Mouse (Mus musculus) heart, postnatal 25 days (tissue): ENCODE measurements at regions not wholly inside any gene's neighbourhood (a gene's known extent, or its start where the extent isn't known, plus 50 kb on each side); places are given as distances from the start of the nearest gene placed in this dataset.

ENCODE experiments used
- DNase-seq: peaks from one replicate; pipeline ENCODE4 v3.0.0; 2022; ENCODE audit warnings: low spot score
- intact Hi-C: fragments of 180-260 bp; cut with DNase I; formaldehyde crosslinking; loops from one replicate; pipeline ENCODE4 v1.15.1; 2025

DNA sequence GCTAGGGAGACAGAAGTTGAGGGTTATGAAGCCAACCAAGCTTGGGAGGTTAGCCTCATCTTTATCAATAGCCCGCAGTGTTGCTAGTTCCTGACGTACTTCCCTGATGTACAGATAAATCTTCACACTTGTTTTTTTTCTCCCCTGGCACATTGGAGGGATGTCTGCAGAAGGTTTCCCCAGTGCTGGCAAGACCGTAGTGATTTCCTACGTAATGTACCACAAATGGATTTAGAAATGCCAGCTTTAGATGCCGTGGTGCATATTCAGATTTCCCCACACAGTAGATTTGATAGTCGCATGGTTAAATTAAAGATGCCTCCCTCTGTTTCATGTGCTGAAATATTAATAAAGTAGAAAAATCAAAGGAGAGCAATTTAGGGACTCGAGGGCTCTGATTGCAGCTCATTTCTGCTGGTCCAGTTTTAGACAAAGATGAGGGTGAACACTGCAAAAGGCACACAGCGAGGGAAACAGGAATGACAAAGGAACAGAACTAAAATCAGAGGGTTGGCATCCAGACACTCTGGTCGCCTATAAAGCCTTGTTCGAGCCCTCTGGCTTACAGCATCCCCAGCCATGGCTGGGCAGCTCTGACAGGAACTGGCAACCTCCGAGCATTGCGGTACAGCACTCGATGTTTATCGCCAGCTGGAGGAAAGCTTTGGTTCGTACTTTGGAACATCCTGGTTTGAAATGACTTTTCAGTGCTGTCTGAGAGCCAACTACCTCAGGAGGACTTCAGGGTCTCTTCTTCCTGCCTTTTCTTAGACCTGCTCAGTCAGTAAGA lies 94.8 kb upstream of the Phyhipl start:
- intact Hi-C loops, result no loop called here

DNA sequence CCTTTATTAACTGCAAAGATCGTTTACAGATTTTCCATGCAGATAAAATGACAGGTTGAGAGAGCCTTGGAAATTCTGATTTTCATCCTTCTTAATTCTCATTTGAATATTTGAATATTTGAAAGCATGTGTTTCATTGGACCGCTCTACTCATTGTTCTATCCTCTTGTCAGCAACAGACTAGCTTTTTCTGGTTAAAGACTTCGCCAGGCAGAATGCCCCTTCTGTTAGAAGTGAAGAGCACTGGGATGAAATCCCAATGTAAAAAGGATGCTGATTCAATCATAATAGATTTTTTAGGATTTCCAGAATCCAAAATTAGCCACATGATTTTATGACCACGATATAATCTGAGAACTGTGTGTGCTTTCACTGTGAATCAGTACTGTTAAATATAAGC lies 90.8 kb upstream of the Phyhipl start:
- no peak for DNase-seq
- intact Hi-C loops, result no loop called here

More for the DNA sequence above, 94.8 kb upstream of the Phyhipl start:
- no peak for DNase-seq

DNA sequence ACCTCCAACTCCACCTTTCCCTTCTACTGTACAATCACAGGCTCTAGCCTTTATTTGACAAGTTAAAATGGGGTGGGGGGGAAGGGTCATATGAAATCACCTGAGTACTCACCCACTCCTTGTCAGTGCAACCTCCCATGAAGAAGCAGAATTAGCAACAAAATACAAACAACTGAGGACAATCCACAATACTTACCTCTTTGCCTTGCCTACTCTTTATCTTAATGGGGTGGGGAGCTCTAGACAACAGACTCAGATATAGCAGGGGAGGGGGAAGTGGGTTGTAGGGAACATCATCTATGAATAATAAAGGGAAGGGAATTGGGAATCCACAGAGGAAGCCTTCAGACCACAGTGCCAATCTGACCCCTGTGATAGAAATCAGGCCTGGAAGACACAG lies 86.1 kb upstream of the Phyhipl start:
- no peak for DNase-seq
- intact Hi-C loops, result no loop called here

- intact Hi-C loops, result no loop called here
- DNase-seq, result no peak
Measured at GRCm38 (mm10) chr10:70740095-70740494, 84.3 kb upstream of the Phyhipl start.

DNA sequence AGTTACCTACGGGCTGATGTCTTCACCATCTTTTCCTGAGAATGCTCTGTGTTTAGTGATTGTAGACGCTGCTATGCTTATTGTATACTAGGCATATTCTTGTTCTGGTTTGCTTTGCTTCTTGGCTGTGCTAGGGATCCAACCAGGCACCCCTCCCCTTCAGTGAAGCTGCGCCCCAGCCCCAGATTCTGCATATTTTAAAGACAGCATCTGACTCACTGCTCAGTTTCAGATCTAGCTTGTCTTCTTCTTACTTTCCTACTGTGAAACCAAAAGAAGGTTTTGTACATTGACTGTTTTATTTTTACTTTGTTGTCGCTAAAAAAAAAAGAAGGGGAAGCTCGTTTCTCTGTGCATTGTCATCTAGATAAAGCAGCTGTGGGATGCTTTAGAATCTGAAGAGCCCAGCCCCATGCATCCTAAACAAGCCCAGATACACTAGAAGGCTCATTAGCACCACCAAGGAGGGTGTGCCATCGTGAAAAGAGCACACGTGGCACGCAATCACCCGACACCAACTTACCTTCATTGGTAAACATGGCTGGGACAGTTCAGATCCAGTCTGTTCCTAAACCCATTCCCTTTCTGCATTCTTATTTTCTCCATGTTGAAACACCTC lies 83.7 kb upstream of the Phyhipl start:
- DNase-seq, result no peak
- intact Hi-C loops, result no loop called here

- intact Hi-C loops, result no loop called here
- DNase-seq, result no peak
Measured at GRCm38 (mm10) chr10:70738686-70739085, 82.9 kb upstream of the Phyhipl start.

DNA sequence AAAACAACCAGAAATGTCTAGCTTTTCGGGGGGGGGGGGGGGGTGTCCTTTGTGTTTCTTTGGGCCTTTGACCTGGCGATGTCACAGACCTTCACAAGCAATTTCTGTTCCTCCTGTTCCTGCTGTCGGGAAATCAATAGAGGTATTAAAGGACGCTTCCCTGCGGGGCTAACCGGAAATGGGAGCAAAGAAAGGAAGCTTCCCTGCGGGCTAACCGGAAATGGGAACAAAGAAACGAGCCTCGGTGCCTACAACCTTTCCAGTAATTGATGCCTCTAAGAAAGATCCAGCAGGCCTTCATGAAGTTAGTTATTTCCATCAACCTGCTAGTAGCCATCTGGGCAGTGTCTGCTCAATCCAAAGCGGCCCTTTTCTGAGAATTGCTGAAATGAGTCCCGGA lies 78.2 kb upstream of the Phyhipl start:
- DNase-seq, result no peak
- intact Hi-C loops, result no loop called here

- DNase-seq, result no peak
- intact Hi-C loops, result no loop called here
Measured at GRCm38 (mm10) chr10:70733478-70733877, 77.7 kb upstream of the Phyhipl start.

DNA sequence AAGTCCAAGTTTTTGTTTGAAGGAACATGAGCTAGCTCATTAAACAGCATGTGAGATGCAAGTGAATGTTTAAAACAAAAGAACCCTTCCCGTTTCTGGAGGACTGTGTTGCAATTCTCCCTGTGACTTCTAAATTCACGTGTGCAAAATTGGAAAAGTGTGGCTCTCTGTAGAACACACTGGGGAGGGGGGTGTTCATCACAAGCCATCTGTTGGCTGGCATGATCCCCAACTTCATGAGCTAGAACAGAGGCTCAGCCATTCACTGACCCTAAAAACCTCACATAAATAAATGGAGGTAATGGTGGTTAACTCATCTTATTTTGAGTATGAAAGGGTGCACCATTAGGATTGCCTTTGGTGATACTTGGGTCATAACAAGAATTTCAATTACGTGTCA lies 69.3 kb upstream of the Phyhipl start:
- DNase-seq, result no peak
- intact Hi-C loops, result no loop called here

DNA sequence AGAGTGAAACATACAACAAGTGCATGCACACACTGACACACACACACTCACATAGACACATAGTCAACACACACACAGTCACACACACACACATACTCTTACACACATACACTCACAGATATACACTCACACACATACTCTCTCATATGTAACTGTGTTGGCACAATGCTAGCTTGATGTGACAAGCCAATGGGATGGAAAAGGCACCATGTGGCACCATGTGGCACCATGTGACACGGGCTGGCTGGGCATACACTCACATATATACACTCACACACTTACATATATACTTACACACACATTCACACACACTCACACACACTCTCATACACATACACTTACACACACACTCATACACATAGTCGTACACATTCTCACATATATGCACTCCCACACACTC lies 67.0 kb upstream of the Phyhipl start:
- intact Hi-C loops, result no loop called here
- no peak for DNase-seq

DNA sequence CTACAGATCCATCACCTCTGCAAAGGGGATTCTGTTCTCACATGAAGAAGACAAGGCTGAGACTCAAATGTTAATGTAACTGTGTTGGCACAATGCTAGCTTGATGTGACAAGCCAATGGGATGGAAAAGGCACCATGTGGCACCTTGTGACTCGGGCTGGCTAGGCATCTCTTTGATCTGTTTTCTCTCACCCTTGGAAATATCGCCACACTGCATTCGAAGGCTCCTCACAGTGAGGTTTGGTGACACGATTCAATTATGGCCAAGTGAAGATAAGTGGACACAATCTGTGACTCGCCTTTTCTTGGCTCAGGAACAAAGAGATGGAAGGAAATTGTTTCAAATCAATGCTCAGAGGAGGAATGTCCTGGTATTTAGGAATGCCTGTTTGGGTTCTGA lies 66.6 kb upstream of the Phyhipl start:
- intact Hi-C loops, result no loop called here
- DNase-seq, result no peak

DNA sequence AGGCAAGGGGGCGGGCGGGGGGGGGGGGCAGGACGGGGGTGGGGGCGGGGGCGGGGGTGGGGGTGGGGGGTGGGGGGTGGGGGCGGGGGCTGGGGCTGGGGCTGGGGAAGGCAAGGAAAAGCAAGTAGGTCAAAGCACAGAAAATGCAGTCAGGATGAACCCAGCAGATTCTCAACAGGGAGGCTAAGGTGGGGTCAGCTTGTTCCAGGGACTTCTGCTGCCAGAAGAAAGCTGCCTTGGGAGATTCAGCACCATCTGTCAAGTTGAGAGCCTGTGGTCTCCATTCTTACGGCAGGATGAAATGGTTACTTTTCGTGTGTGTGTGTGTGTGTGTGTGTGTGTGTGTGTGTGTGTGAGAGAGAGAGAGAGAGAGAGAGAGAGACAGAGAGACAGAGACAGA lies 61.7 kb upstream of the Phyhipl start:
- intact Hi-C loops, result no loop called here
- DNase-seq, result no peak

- DNase-seq, result peak; percentile 48
- intact Hi-C loops, result no loop called here
Measured at GRCm38 (mm10) chr10:70717025-70717424, 61.3 kb upstream of the Phyhipl start.

DNA sequence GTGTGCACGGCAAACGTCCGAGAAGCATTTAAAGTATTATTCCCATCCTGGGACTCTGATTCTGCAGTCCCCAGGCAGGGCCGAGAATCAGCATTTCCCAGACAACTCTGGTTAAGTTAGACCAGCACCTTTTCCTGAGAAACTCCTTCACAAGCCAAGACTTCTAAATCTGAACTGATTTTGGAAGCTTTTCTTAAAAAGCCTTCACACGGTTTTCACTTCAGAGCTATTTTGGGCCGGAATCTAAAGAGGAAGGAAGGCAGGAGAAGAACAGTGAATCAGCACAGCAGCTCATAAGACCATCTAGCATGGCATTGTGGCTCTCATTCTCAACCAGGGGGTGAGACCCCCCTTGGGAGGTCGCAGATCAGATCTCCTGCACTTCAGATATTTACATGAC lies 57.5 kb upstream of the Phyhipl start:
- intact Hi-C loops, result no loop called here
- DNase-seq, result no peak

DNA sequence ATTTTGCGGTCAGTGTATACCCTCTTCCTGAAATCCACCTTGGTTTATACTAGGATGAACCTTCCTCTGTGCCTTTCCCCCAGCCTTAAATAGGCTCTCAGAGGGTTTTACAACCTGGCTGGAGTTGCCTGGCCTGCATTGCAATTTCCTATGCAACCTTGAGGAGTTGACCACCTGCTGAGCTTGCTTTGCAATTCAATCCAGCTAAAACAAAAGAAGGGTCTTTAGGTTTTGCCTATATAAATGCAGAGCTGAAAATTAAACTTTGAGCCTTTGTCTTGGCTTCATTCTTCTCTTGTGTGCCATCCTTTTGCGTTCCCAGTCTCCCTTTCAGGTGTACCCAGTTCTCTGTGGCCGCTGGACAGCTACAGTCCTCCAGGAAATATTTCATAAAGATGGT lies 53.0 kb upstream of the Phyhipl start:
- DNase-seq, result no peak
- intact Hi-C loops, result no loop called here
